Mouse (Mus musculus) hindbrain, embryonic 15.5 days (tissue): ENCODE data around the gene M6pr. TPM values are rescaled to one million over a fixed set of nuclear protein-coding genes. Genes with fewer than 3 reads are reported as not detected.

Experiments
- ATAC-seq: fragments of 200-750 bp; cut with Nextera tagmentation; 2 replicates; pipeline ENCODE4 v1.8.0; 2017; ENCODE audit warnings: low read depth, moderate number of reproducible peaks, moderate TSS enrichment; ENCODE audit not compliant: low FRiP score
- H3K27ac ChIP-seq: fragments of 300-500 bp; sonication (generic); replicated peaks from 2 replicates; pipeline ENCODE4 v1.5.1; 2015; ENCODE audit warnings: mild to moderate bottlenecking, inconsistent platforms
- H3K27me3 ChIP-seq: fragments of 300-500 bp; sonication (generic); 2 replicates; pipeline ENCODE4 v1.6.1; 2015; ENCODE audit warnings: control low read depth, inconsistent platforms
- H3K36me3 ChIP-seq: fragments of 300-500 bp; sonication (generic); 2 replicates; pipeline ENCODE4 v1.6.1; 2015; ENCODE audit warnings: control low read depth, inconsistent platforms
- H3K4me1 ChIP-seq: fragments of 300-500 bp; sonication (generic); replicated peaks from 2 replicates; pipeline ENCODE4 v1.6.1; 2015; ENCODE audit warnings: control low read depth, inconsistent platforms
- H3K4me2 ChIP-seq: fragments of 300-500 bp; sonication (generic); 2 replicates; pipeline ENCODE4 v1.6.1; 2015; ENCODE audit warnings: moderate library complexity, mild to moderate bottlenecking, inconsistent platforms
- H3K4me3 ChIP-seq: fragments of 300-500 bp; sonication (generic); 2 replicates; pipeline ENCODE4 v1.5.1; 2015; ENCODE audit warnings: mild to moderate bottlenecking, inconsistent platforms
- H3K9ac ChIP-seq: fragments of 300-500 bp; sonication (generic); 2 replicates; pipeline ENCODE4 v1.6.1; 2015; ENCODE audit warnings: inconsistent platforms
- H3K9me3 ChIP-seq: fragments of 300-500 bp; sonication (generic); 2 replicates; pipeline ENCODE4 v1.6.1; 2016; ENCODE audit warnings: control low read depth, inconsistent platforms
- WGBS: fragments of 180-500 bp; shearing (Covaris S2); methylation state at CpG from one replicate; pipeline ENCODE4 v1.1.7; 2015; 5-methylcytosine and 5-hydroxymethylcytosine counted together
- polyA plus RNA-seq: library from polyadenylated mRNA; unstranded; fragments of >200 nt; fragmentation: Nextera tagmentation; extraction: Ambion mirVana; gene quantifications from 2 replicates; pipeline ENCODE4 v1.2.1, GENCODE M21; 2015

M6pr gene
- polyA plus RNA-seq, 1 experiment from 2014 or later: 46.7 TPM

DNA sequence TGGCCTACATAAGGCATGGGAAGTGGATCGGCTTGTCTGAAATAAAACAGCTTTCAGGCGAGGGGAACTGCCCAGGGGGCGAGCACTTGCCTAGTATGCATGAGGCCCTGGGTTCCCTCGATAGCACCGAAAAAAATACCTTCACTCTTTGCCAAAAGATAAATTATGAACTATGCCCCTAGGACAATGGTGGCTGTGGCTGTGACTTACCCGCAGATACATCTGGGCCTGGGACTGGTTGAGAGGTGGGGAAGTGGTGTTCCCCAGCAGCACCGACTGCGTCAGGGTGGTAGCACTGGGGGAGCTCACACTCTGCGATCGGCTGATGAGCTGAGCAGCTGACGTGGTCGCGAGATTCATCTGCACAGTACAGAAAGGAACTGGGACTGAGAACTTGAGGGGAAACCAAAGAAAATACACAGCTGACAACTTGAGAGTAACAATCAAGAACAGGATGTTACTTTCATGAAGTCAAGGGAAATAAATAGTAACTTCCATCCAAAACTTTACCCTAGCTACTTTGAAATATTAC, 24.6 kb downstream of the M6pr start:
- peaks cover 54% of the 10 kb centered on the region for H3K36me3 ChIP-seq
- 89% methylated on average over 13 of the region's 13 CpGs for WGBS
- H3K27me3 ChIP-seq: no peaks in the 10 kb centered on the region
- no peak overlapping the region for H3K9ac ChIP-seq
- no peak overlapping the region for H3K4me3 ChIP-seq
- H3K4me1 ChIP-seq: peaks cover 10% of the 10 kb centered on the region
- H3K27ac ChIP-seq: no peak overlapping the region
- no peak for ATAC-seq
- no peak overlapping the region for H3K4me2 ChIP-seq
- no peaks in the 10 kb centered on the region for H3K9me3 ChIP-seq

DNA sequence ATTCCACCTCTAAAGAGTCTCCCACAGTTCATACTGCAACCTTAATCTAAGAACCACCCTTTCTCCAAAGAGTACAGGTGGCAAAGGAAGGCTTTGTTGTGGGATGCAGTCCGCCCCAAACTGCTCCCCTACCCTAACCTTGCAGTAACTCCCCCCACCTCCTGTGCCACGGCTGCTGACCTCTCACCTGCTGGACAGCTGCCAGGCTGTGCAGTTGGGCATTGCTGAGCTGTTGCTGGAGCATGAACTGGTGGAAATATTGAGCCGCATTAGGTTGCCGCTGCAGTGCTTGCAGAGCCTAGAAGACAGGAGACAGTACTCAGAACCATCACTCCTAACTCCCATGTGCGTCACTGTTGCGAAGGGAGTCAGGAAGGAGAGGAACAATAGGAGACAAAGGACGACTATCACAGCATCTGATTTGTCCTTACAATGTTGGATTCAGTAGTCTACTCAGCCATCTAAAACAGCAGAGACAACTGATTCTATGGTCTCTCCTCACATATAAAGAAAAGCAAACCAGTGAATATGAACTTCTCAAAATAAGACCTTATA, 26.3 kb downstream of the M6pr start:
- peaks cover 47% of the 10 kb centered on the region for H3K36me3 ChIP-seq
- 75% methylated on average over 7 of the region's 7 CpGs for WGBS
- H3K9me3 ChIP-seq: no peaks in the 10 kb centered on the region
- H3K9ac ChIP-seq: no peak overlapping the region
- no peak overlapping the region for H3K27ac ChIP-seq
- peaks cover 19% of the 10 kb centered on the region for H3K4me1 ChIP-seq
- no peak overlapping the region for H3K4me3 ChIP-seq
- H3K4me2 ChIP-seq: no peak overlapping the region
- no peak for ATAC-seq
- H3K27me3 ChIP-seq: no peaks in the 10 kb centered on the region

DNA sequence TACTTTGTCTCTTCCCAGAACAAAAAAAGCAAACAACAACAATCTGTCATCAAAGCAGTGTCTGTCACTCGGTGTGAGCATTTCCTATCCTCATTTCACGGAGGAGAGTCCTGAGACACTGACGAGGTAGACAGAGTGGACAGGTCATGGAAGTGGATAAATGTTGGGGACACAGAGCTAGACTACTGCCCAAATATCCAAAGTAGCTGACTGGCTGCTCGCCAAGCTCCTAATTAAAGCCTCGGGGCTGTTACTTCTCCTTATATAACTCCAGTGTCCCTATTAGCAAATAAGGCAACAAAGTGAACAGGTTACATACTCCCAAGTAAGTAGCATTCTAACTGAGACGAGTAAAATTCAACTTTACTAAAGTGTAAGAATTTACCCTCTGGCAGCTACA, 29.0 kb downstream of the M6pr start:
- Histone ChIP-seq H3K9ac (no peak overlapping the region), H3K9me3 (no peaks in the 10 kb centered on the region), H3K4me2 (no peak overlapping the region), H3K4me1 (peaks cover 28% of the 10 kb centered on the region), H3K4me3 (no peak overlapping the region), H3K36me3 (peaks cover 25% of the 10 kb centered on the region), H3K27me3 (no peaks in the 10 kb centered on the region), H3K27ac (no peak overlapping the region)
- 56% methylated on average over 6 of the region's 6 CpGs for WGBS
- no peak for ATAC-seq

DNA sequence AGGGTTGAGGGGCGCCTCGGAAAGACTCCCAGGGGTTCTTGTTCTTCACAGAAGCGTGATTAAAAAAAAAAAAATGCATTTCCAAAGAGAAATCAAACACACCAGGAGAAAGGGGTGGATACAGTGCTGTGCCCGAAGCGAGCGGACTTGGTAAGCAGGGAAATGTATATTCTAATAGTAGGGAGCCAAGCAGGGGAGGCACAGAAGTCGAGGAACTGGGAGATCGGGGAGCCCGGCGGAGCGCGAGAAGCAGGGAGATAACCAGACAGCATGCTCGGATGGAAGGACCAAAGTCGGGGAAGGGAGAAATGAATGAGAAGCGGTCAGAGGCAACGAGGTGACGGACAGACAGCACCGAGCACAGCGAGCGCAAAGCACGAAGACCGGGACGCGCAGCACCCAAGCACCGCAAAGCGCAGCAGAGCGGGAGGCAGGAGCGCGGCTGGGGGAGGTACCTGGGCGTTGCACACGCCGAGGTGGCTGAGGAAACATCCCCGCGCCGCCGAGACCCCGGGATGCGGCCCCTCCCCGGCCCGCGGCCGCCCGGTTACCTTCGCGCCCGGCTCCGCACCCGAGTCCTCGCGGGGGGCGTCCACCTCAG, 30.6 kb downstream of the M6pr start:
- H3K27me3 ChIP-seq: no peaks in the 10 kb centered on the region
- peak overlapping the region; percentile 93 for H3K4me3 ChIP-seq
- H3K4me1 ChIP-seq: peaks cover 28% of the 10 kb centered on the region
- H3K36me3 ChIP-seq: peaks cover 9% of the 10 kb centered on the region
- no peaks in the 10 kb centered on the region for H3K9me3 ChIP-seq
- peak; percentile 81 for ATAC-seq
- peak overlapping the region; percentile 68 for H3K4me2 ChIP-seq
- WGBS: 0% methylated on average over 35 of the region's 51 CpGs
- H3K27ac ChIP-seq: peak overlapping the region; percentile 95
- peak overlapping the region; percentile 84 for H3K9ac ChIP-seq

DNA sequence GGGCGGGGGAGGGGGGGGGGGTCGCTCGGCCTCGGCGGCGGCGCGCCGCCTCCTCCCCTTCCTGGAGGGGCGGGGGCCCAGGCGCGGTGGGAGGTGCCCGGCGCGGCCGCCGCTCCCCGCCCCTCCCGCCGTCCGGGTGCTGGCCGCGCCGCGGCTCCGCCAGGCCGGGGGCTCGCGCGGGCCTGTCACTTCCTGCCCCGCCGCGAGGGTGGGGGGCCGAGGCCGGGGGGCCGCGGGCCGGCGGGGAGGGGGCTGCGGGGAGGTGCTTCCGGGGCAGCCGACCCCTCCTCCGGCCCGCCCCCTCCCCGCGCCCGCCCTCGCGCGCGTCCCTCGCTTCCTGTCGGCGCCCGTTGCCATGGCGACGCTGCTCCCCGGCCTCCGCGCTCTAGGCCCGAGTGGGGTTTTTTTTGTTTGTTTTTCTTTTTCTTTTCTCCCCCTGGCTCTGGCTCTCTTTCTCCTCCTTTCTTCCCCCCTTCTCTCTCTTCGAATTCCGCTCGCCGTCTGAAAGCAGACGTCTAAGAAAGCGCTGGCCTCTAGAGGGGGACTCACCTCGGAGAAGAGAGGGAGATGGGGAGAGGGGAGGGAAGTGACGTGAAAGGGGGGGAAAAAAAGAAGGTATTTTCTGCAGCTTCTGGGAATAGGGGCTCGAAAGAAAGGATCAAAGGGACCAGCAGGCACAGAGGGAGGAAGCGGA, 31.3 kb downstream of the M6pr start:
- H3K9me3 ChIP-seq: no peaks in the 10 kb centered on the region
- WGBS: under 1% methylated on average over 12 of the region's 71 CpGs
- H3K4me2 ChIP-seq: peak overlapping the region; percentile 68

DNA sequence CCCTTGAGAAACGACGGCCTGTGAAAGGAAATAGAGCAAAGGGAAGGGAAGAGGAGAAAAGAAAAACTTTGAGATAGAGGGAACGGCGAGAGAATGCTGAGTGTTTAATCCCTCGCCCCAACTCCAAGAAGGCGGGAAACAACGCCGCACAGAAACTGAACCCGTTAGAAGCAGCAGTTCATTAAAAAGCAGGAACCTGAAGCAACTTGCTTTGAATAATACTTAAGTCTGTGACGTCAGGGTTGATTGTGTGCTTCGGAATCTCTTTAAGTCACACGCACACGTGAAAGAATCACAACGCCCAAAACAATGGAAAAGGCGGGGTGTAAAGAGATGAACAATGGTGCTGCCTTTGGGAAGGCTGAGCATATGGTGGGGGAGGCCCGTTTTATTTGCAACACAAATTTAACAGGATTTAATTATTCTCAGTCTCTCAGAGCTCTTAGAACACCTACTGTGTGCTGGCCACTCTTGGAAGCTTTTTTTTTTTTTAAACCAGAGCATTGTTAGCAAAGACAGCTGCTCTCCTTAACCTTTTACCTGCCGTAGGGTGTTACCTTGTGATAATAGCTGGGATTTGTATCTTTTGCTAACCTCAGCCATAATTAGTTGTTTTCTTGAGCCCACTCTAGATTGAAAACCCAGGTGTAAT, 32.0 kb downstream of the M6pr start, which contains the start of gene Phc1:
Gene Phc1 (minus strand): TSS at position 213 of the 652 bp plus-strand sequence.
- no peaks in the 10 kb centered on the region for H3K27me3 ChIP-seq
- peak within 1 kb of the TSS; percentile 84 for H3K9ac ChIP-seq
- peak within 1 kb of the TSS; percentile 95 for H3K27ac ChIP-seq
- H3K4me3 ChIP-seq: peak within 1 kb of the TSS; percentile 93
- H3K9me3 ChIP-seq: no peaks in the 10 kb centered on the region
- peak; percentile 66 for ATAC-seq
- peaks cover 28% of the 10 kb centered on the region for H3K4me1 ChIP-seq
- H3K36me3 ChIP-seq: no peaks in the 10 kb centered on the region
- peak within 1 kb of the TSS; percentile 68 for H3K4me2 ChIP-seq
- under 1% methylated on average over 17 of the region's 17 CpGs for WGBS

More for the DNA sequence above, 31.3 kb downstream of the M6pr start:
- Histone ChIP-seq H3K9ac (peak overlapping the region; percentile 84), H3K36me3 (peaks cover 2% of the 10 kb centered on the region), H3K27ac (peak overlapping the region; percentile 95), H3K4me1 (peaks cover 28% of the 10 kb centered on the region), H3K27me3 (no peaks in the 10 kb centered on the region), H3K4me3 (peak overlapping the region; percentile 93)
- ATAC-seq: peak; percentile 91

DNA sequence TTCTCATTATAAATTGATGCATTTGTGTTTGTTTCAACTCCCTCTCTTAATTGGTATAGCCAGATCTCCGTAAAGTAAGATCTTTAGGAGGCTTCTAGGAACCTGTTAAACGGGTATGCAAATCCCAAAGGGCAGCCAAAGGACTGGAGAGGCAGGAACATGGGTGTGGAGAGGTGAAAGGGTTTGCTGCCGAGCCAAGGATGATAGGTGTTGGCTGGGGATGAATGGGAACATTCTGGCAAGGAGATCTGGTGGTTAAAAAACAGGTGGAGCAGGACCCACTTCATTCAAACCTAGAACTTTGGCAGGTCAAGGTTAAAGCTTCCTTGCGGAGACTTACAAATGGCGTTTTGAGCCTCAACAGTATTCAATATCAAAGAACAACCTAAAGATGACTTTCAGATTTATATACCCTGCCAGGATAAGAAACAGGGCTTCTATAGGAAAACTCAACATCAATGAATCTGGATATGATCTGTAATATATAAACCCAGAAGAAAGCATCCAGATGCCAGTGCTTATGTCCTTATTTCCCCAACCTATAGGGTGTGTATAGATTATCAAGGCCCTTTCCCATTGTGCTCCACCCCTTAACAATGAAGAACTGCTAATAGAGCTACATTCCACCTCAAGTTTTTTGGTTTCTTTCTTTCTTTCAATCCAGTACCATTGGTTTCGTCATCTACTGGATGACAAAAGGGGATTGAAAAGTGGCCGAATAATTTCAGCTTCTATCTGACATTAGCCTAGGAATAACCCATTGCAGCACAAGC, 32.7 kb downstream of the M6pr start:
- Histone ChIP-seq H3K27me3 (no peaks in the 10 kb centered on the region), H3K36me3 (no peaks in the 10 kb centered on the region), H3K4me2 (peak overlapping the region; percentile 68), H3K9me3 (no peaks in the 10 kb centered on the region), H3K9ac (peak overlapping the region; percentile 84; the same call in 1 of the 2 replicates), H3K27ac (peak overlapping the region; percentile 95), H3K4me3 (peak overlapping the region; percentile 93), H3K4me1 (peaks cover 28% of the 10 kb centered on the region)
- ATAC-seq: no peak
- WGBS: 42% methylated on average over 7 of the region's 7 CpGs

DNA sequence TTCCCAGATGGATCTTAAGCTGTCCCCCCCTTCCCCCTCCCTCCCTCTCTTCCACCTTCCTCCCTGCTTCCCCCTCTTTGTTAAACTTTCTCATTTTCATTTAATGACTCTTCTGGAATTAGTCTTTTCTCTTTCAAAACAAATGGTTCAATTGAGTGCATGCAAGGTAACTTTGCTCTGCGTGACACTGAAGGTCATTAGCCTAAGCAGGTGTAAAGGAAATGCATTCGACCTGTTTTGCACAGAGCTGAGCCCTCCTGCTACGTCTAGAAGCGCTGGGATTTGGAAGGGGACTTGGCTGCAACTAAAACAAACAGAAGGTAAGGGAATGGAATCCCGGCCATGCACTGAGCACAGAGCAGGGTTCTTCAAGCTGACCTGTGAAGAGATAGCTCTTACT, 33.6 kb downstream of the M6pr start:
- Histone ChIP-seq H3K9ac (no peak overlapping the region), H3K36me3 (no peaks in the 10 kb centered on the region), H3K4me3 (no peak overlapping the region), H3K27me3 (no peaks in the 10 kb centered on the region), H3K4me1 (peaks cover 27% of the 10 kb centered on the region), H3K9me3 (no peaks in the 10 kb centered on the region), H3K27ac (no peak overlapping the region), H3K4me2 (no peak overlapping the region)
- no peak for ATAC-seq
- WGBS: 19% methylated on average over 5 of the region's 5 CpGs

DNA sequence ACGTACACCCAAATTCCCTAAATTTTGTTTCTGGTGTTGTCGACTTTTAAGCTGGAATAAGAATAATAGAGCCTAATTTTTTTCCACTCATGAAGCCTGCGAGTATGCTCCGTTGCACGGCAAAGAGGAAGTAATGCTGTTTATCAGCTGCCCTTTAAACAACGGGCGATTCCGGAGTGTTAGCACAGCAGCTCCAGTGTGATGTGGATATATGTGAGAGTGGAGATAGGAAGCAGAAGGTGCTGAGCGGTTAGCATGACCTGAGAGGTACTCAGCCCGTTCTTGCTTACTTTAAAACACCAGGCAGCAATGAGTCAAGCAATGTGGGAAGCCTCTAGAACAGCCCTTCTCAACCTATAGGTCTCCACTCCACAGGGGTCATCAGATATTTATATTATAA, 35.2 kb downstream of the M6pr start:
- no peak overlapping the region for H3K4me3 ChIP-seq
- no peaks in the 10 kb centered on the region for H3K27me3 ChIP-seq
- H3K9me3 ChIP-seq: no peaks in the 10 kb centered on the region
- H3K27ac ChIP-seq: no peak overlapping the region
- ATAC-seq: no peak
- no peak overlapping the region for H3K9ac ChIP-seq
- no peak overlapping the region for H3K4me2 ChIP-seq
- 70% methylated on average over 10 of the region's 10 CpGs for WGBS
- H3K4me1 ChIP-seq: peaks cover 12% of the 10 kb centered on the region
- no peaks in the 10 kb centered on the region for H3K36me3 ChIP-seq

DNA sequence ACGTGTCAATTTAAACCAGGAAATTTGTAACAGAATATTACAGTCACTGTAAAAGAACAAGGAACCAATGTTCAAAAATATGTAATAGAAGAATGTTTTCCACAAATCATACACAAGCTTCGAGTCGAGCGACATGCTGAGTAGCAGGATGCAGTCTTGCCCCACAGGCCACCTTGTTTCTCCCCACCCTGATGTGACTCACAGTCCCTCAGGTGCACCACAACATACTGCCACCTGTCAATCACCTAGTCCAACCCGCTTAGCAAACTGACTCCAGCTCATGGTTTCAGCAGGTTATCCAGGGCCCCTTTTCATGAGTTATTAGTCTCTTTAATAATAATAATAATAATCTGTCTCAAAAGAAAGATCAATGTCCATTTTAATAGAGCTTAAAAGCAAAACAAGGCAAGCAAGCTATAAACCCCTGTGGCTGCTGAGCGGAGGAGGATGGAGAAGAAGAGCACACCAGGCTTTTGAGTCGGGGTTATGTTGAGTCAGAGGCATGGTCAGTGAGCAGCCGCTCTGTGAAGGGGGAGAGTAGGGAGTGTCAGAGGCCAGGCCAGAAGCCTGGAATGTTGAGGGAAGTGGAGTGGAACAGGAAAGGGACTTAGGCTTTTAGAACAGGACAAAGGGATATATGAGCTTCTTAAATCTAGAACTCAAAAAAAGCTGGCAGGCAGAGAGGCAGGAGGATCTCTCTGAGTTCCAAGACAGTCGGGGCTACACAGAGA, 36.0 kb downstream of the M6pr start:
- Histone ChIP-seq H3K4me2 (no peak overlapping the region), H3K4me3 (no peak overlapping the region), H3K9me3 (no peaks in the 10 kb centered on the region), H3K36me3 (no peaks in the 10 kb centered on the region), H3K27me3 (no peaks in the 10 kb centered on the region), H3K27ac (no peak overlapping the region), H3K4me1 (peaks cover 10% of the 10 kb centered on the region), H3K9ac (no peak overlapping the region)
- WGBS: 58% methylated on average over 9 of the region's 9 CpGs
- ATAC-seq: no peak

DNA sequence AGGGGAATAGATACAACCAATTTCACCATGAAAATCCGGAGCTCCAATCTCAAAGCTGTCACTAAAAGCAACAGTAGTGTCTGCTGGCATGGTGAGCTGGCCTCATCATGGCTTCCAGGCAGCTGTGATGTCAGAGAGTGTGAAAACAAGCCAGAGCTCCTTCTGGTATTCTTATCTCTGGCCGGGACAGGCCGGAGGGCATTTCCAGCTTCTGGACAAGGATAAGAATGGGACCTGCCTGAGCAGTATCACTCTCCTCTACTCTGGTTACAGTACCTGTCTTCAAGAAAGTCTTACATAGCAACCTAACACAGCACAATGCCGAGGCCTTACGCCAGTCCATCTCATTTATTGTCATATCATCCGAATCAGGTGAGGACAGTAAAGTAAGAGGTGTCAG, 37.2 kb downstream of the M6pr start:
- peaks cover 8% of the 10 kb centered on the region for H3K4me1 ChIP-seq
- no peaks in the 10 kb centered on the region for H3K27me3 ChIP-seq
- H3K4me2 ChIP-seq: no peak overlapping the region
- WGBS: 94% methylated on average over 6 of the region's 6 CpGs
- no peak for ATAC-seq
- H3K36me3 ChIP-seq: no peaks in the 10 kb centered on the region
- H3K9me3 ChIP-seq: no peaks in the 10 kb centered on the region
- H3K4me3 ChIP-seq: no peak overlapping the region
- no peak overlapping the region for H3K9ac ChIP-seq
- no peak overlapping the region for H3K27ac ChIP-seq
